Mouse (Mus musculus) CH12.LX (cell line): ENCODE measurements around the gene Cabcoco1. TPM values are rescaled to one million over a fixed set of nuclear protein-coding genes. Genes with fewer than 3 reads are reported as not detected.

Experiments used
- DNase-seq: peaks from one replicate; pipeline ENCODE4 v3.0.0-alpha.2; 2013; ENCODE audit errors: extremely low read depth
- H3K27ac ChIP-seq: 2 replicates; pipeline ENCODE4 v1.5.1; 2012; ENCODE audit warnings: low read depth, mild to moderate bottlenecking, control low read depth, moderate library complexity; ENCODE audit not compliant: insufficient read depth
- H3K27me3 ChIP-seq: replicated peaks from 2 replicates; pipeline ENCODE3; 2012; ENCODE audit warnings: inconsistent platforms
- H3K36me3 ChIP-seq, 2 experiments: replicated peaks in 1 of 2; 2 replicates each; pipeline versions ENCODE3 to v1.6.1; 2012; ENCODE audit warnings: inconsistent platforms in 1 of 2, low read length in 1 of 2, mild to moderate bottlenecking in 1 of 2, mixed read lengths in 1 of 2, moderate library complexity in 1 of 2; ENCODE audit not compliant: control insufficient read depth in 1 of 2, insufficient read depth in 1 of 2
- H3K4me1 ChIP-seq, 2 experiments: 2 replicates each; pipeline ENCODE4 v1.6.1; 2012; ENCODE audit warnings: inconsistent platforms in 1 of 2, moderate library complexity in 1 of 2; ENCODE audit not compliant: insufficient read depth in 2 of 2, control insufficient read depth in 1 of 2
- H3K4me2 ChIP-seq: 2 replicates; pipeline ENCODE4 v1.6.1; 2012; ENCODE audit warnings: low read depth, mild to moderate bottlenecking, control low read depth; ENCODE audit not compliant: poor library complexity, insufficient read depth, severe bottlenecking
- H3K4me3 ChIP-seq, 3 experiments: fragments of 150-350 bp in 1 of 3; sonication (generic) in 1 of 3; replicated peaks in 1 of 3; 2 replicates each; pipeline versions ENCODE3 to v1.5.1; 2011 to 2012; ENCODE audit warnings: low read depth in 2 of 3, low read length in 2 of 3, mild to moderate bottlenecking in 2 of 3, moderate library complexity in 2 of 3, control low read depth in 1 of 3, improper control_type of control experiment in 1 of 3, inconsistent platforms in 1 of 3, mixed read lengths in 1 of 3; ENCODE audit not compliant: poor library complexity in 1 of 3
- H3K79me2 ChIP-seq: replicated peaks from 2 replicates; pipeline ENCODE4 v1.6.1; 2012; ENCODE audit warnings: mild to moderate bottlenecking, moderate library complexity; ENCODE audit not compliant: control insufficient read depth, poor library complexity, insufficient read depth, severe bottlenecking; ENCODE audit errors: extremely low read depth
- H3K9ac ChIP-seq: 2 replicates; pipeline ENCODE4 v1.6.1; 2012; ENCODE audit warnings: low read depth, mild to moderate bottlenecking, control low read depth, moderate library complexity; ENCODE audit not compliant: insufficient read depth
- H3K9me3 ChIP-seq: replicated peaks from 2 replicates; pipeline ENCODE3; 2012; ENCODE audit warnings: low read length, inconsistent platforms, mixed read lengths
- BHLHE40 ChIP-seq: IDR thresholded peaks from 2 replicates; pipeline ENCODE4 v1.6.1; 2011; ENCODE audit warnings: mild to moderate bottlenecking, low read depth, low read length, improper control_type of control experiment
- ELF1 ChIP-seq: IDR thresholded peaks from 2 replicates; pipeline ENCODE4 v1.6.1; 2014; ENCODE audit warnings: low read depth, mild to moderate bottlenecking, inconsistent platforms, low read length, improper control_type of control experiment
- EP300 ChIP-seq: IDR thresholded peaks from 2 replicates; pipeline ENCODE4 v1.6.1; 2011; ENCODE audit warnings: low read length, improper control_type of control experiment
- ETS1 ChIP-seq: conservative IDR thresholded peaks from 2 replicates; pipeline ENCODE4 v1.6.1; 2012; ENCODE audit warnings: low read depth, mild to moderate bottlenecking, inconsistent platforms, low read length, improper control_type of control experiment, moderate library complexity
- HCFC1 ChIP-seq: IDR thresholded peaks from 2 replicates; pipeline ENCODE4 v1.6.1; 2012; ENCODE audit warnings: low read depth, mild to moderate bottlenecking, inconsistent platforms, low read length, improper control_type of control experiment
- IRF4 ChIP-seq: IDR thresholded peaks from 2 replicates; pipeline ENCODE4 v1.6.1; 2014; ENCODE audit warnings: low read depth, mild to moderate bottlenecking, inconsistent platforms, low read length, improper control_type of control experiment
- JUN ChIP-seq: IDR thresholded peaks from 2 replicates; pipeline ENCODE4 v1.6.1; 2011; ENCODE audit warnings: low read depth, mild to moderate bottlenecking, low read length, improper control_type of control experiment, moderate library complexity; ENCODE audit not compliant: insufficient read depth
- KAT2A ChIP-seq: IDR thresholded peaks from 2 replicates; pipeline ENCODE4 v1.6.1; 2012; ENCODE audit warnings: low read length, improper control_type of control experiment, inconsistent platforms; ENCODE audit not compliant: insufficient replicate concordance
- MAX ChIP-seq: IDR thresholded peaks from 2 replicates; pipeline ENCODE4 v1.6.1; 2011; ENCODE audit warnings: low read length, improper control_type of control experiment
- MAZ ChIP-seq: IDR thresholded peaks from 2 replicates; pipeline ENCODE4 v1.6.1; 2012; ENCODE audit warnings: low read depth, mild to moderate bottlenecking, inconsistent platforms, low read length, improper control_type of control experiment, moderate library complexity
- MEF2A ChIP-seq: IDR thresholded peaks from 2 replicates; pipeline ENCODE4 v1.6.1; 2014; ENCODE audit warnings: low read depth, mild to moderate bottlenecking, inconsistent platforms, low read length, improper control_type of control experiment, borderline replicate concordance
- MXI1 ChIP-seq: IDR thresholded peaks from 2 replicates; pipeline ENCODE4 v1.6.1; 2011; ENCODE audit warnings: mild to moderate bottlenecking, low read depth, low read length, improper control_type of control experiment
- MYC ChIP-seq: IDR thresholded peaks from 2 replicates; pipeline ENCODE4 v1.6.1; 2011; ENCODE audit warnings: low read depth, mild to moderate bottlenecking, improper control_type of control experiment, low read length
- NELFE ChIP-seq: IDR thresholded peaks from 2 replicates; pipeline ENCODE4 v1.6.1; 2011; ENCODE audit warnings: low read depth, low read length, improper control_type of control experiment
- NRF1 ChIP-seq: IDR thresholded peaks from 2 replicates; pipeline ENCODE4 v1.6.1; 2014; ENCODE audit warnings: low read depth, mild to moderate bottlenecking, inconsistent platforms, low read length, improper control_type of control experiment, moderate library complexity
- POLR2A ChIP-seq: IDR thresholded peaks from 2 replicates; pipeline ENCODE4 v1.6.1; 2011; ENCODE audit warnings: low read depth, mild to moderate bottlenecking, improper control_type of control experiment, low read length
- POLR2AphosphoS2 ChIP-seq: IDR thresholded peaks from 2 replicates; pipeline ENCODE4 v1.6.1; 2011; ENCODE audit warnings: low read depth, low read length, improper control_type of control experiment
- SIN3A ChIP-seq: IDR thresholded peaks from 2 replicates; pipeline ENCODE4 v1.6.1; 2012; ENCODE audit warnings: low read length, improper control_type of control experiment, inconsistent platforms
- SMC3 ChIP-seq: IDR thresholded peaks from 2 replicates; pipeline ENCODE4 v1.6.1; 2011; ENCODE audit warnings: low read depth, low read length, improper control_type of control experiment
- TBP ChIP-seq: conservative IDR thresholded peaks from 2 replicates; pipeline ENCODE4 v1.6.1; 2011; ENCODE audit warnings: low read depth, low read length, improper control_type of control experiment
- TCF12 ChIP-seq: IDR thresholded peaks from 2 replicates; pipeline ENCODE4 v1.6.1; 2014; ENCODE audit warnings: low read depth, mild to moderate bottlenecking, inconsistent platforms, low read length, improper control_type of control experiment
- USF1 ChIP-seq: IDR thresholded peaks from 2 replicates; pipeline ENCODE4 v1.6.1; 2014; ENCODE audit warnings: low read depth, mild to moderate bottlenecking, inconsistent platforms, low read length, improper control_type of control experiment
- ZKSCAN1 ChIP-seq: IDR thresholded peaks from 2 replicates; pipeline ENCODE4 v1.6.1; 2012; ENCODE audit warnings: low read depth, inconsistent platforms, low read length, improper control_type of control experiment, borderline replicate concordance
- ZMIZ1 ChIP-seq: IDR thresholded peaks from 2 replicates; pipeline ENCODE4 v1.6.1; 2012; ENCODE audit warnings: low read depth, mild to moderate bottlenecking, inconsistent platforms, low read length, improper control_type of control experiment
- dilution Hi-C: fragments of 300-500 bp; cut with MboI; formaldehyde crosslinking; loops from 2 replicates; pipeline ENCODE4 v1.14.3; 2020; ENCODE audit warnings: low sequenced_read_pairs; ENCODE audit not compliant: extremely low pct_unique_long_range_greater_than_20kb, extremely low pct_ligation_motif_present
- in situ Hi-C: fragments of 300-500 bp; cut with MboI; formaldehyde crosslinking; loops from 3 replicates; pipeline ENCODE4 v1.14.3; 2019; ENCODE audit warnings: low sequenced_read_pairs, low pct_ligation_motif_present, low pct_unique_long_range_greater_than_20kb, mixed read lengths
- polyA plus RNA-seq: library from polyadenylated mRNA; unstranded; fragments of >175 nt; gene quantifications from 2 replicates; pipeline ENCODE4 v1.2.1, GENCODE M21; 2012; ENCODE audit warnings: low read depth; ENCODE audit not compliant: insufficient read length
- total RNA-seq, 2 experiments: library from RNA; depleted of rRNA; stranded (reverse); fragments of 300-350 nt in 1 of 2; fragments of >200 nt in 1 of 2; gene quantifications; 2 replicates each; pipeline ENCODE4 v1.2.3; 2012 to 2014

Cabcoco1 gene
- total RNA-seq (2012; rRNA removed): 0.25 and 0.72 TPM in 2 replicates
- 0.65 and 0.90 TPM in 2 replicates for total RNA-seq (2014; rRNA removed)
- 2.4 TPM in 2 replicates for polyA plus RNA-seq

- H3K27ac ChIP-seq: peak within 1 kb of the TSS; percentile 93
- peak; percentile 65 for TF ChIP-seq BHLHE40
- peak; percentile 50 for TF ChIP-seq ELF1
- 0 out of 2 replicates have a peak, but pooled peaks have one; percentile 57 for TF ChIP-seq KAT2A
- TF ChIP-seq HCFC1: no peak
- peak; percentile 71 for TF ChIP-seq SIN3A
- peak; percentile 70 for TF ChIP-seq MEF2A
- TF ChIP-seq TCF12: peak; percentile 43; the same call in 1 of the 2 replicates
- TF ChIP-seq MYC: peak; percentile 33; the same call in 1 of the 2 replicates
- TF ChIP-seq USF1: no peak
- TF ChIP-seq ETS1: peak; percentile 82
- peak; percentile 32 for TF ChIP-seq POLR2A
- TF ChIP-seq JUN: peak; percentile 28; the same call in 1 of the 2 replicates
- TF ChIP-seq NELFE: peak; percentile 46; the same call in 1 of the 2 replicates
- no peak for TF ChIP-seq ZMIZ1
- no peak for TF ChIP-seq POLR2AphosphoS2
- no peak for TF ChIP-seq ZKSCAN1
- 0 out of 2 replicates have a peak, but pooled peaks have one; percentile 21 for TF ChIP-seq TBP
- TF ChIP-seq NRF1: no peak
- peak; percentile 87 for TF ChIP-seq IRF4
- no peak; the same call in 1 of the 2 replicates for TF ChIP-seq SMC3
- TF ChIP-seq MAX: peak; percentile 73
- peak; percentile 90 for TF ChIP-seq MXI1
- TF ChIP-seq MAZ: peak; percentile 55
- peak; percentile 76 for TF ChIP-seq EP300
- TF ChIP-seq, all 38 proteins: peak for 17
- H3K4me3 ChIP-seq: peak within 1 kb of the TSS; percentile 38 to 69 (median 60)
- no peaks in the 10 kb centered on the region for H3K27me3 ChIP-seq
- no peaks in the 10 kb centered on the region for H3K79me2 ChIP-seq
- H3K36me3 ChIP-seq: no peaks in the 10 kb centered on the region
- H3K4me2 ChIP-seq: peak within 1 kb of the TSS; percentile 89
- H3K4me1 ChIP-seq: peaks cover 7 to 22% of the 10 kb centered on the region in 2 experiments
- DNase-seq: peak; percentile 87
- in situ Hi-C loops: no loop called here
- peak within 1 kb of the TSS; percentile 43 for H3K9ac ChIP-seq
- dilution Hi-C loops: no loop called here
- no peaks in the 10 kb centered on the region for H3K9me3 ChIP-seq
Observed at GRCm38 (mm10) chr10:68541139-68541942, at the start of gene Cabcoco1. TSS of gene Cabcoco1 (minus strand) at chr10:68541896.
